Mouse (Mus musculus) megakaryocyte, embryonic 14.5 days (primary cell): ENCODE results near the gene Grip1.

ENCODE experiments used
- FLI1 ChIP-seq: IDR thresholded peaks from 2 replicates; pipeline ENCODE4 v1.6.1; 2012; ENCODE audit warnings: low read length, inconsistent platforms, mixed read lengths
- GATA1 ChIP-seq: IDR thresholded peaks from 3 replicates; pipeline ENCODE4 v1.6.1; 2012; ENCODE audit warnings: mixed read lengths, low read length, inconsistent platforms, borderline replicate concordance

- TF ChIP-seq GATA1 (no peak), FLI1 (no peak)
Observed at GRCm38 (mm10) chr10:119614726-119615125, 161.1 kb downstream of the Grip1 start.
